Mouse (Mus musculus) limb, embryonic 14.5 days (tissue): Measurements from ENCODE around the gene Dcun1d2. TPM values are rescaled to one million over a fixed set of nuclear protein-coding genes. Genes with fewer than 3 reads are reported as not detected.
A peak's percentile ranks its signal among the peaks of the same experiment; 100 is the strongest.

ENCODE experiments used
- ATAC-seq: fragments of 200-750 bp; cut with Nextera tagmentation; 2 replicates; pipeline ENCODE4 v1.8.0; 2017; ENCODE audit warnings: low read depth, moderate number of reproducible peaks, moderate TSS enrichment; ENCODE audit not compliant: low FRiP score
- DNase-seq: peaks from one replicate; pipeline ENCODE4 v3.0.0-alpha.2; 2015; ENCODE audit warnings: low spot score
- H3K27ac ChIP-seq: fragments of 300-500 bp; sonication (generic); replicated peaks from 2 replicates; pipeline ENCODE4 v1.5.1; 2014; ENCODE audit warnings: low read depth, mild to moderate bottlenecking, low read length, moderate library complexity, mixed read lengths
- H3K27me3 ChIP-seq: fragments of 300-500 bp; sonication (generic); 2 replicates; pipeline ENCODE4 v1.6.1; 2014; ENCODE audit warnings: low read length, mixed read lengths; ENCODE audit not compliant: control insufficient read depth, insufficient read depth
- H3K36me3 ChIP-seq: fragments of 300-500 bp; sonication (generic); 2 replicates; pipeline ENCODE4 v1.6.1; 2014; ENCODE audit warnings: mild to moderate bottlenecking, low read length, moderate library complexity, mixed read lengths; ENCODE audit not compliant: control insufficient read depth, insufficient read depth
- H3K4me1 ChIP-seq: fragments of 300-500 bp; sonication (generic); 2 replicates; pipeline ENCODE4 v1.6.1; 2014; ENCODE audit warnings: antibody characterized with exemption, low read length, mixed read lengths; ENCODE audit not compliant: control insufficient read depth, insufficient read depth
- H3K4me2 ChIP-seq: fragments of 300-500 bp; sonication (generic); replicated peaks from 2 replicates; pipeline ENCODE4 v1.6.1; 2014; ENCODE audit warnings: low read depth, mild to moderate bottlenecking, low read length, moderate library complexity; ENCODE audit not compliant: severe bottlenecking
- H3K4me3 ChIP-seq: fragments of 300-500 bp; sonication (generic); replicated peaks from 2 replicates; pipeline ENCODE4 v1.5.1; 2014; ENCODE audit warnings: low read length
- H3K9ac ChIP-seq: fragments of 300-500 bp; sonication (generic); 2 replicates; pipeline ENCODE4 v1.6.1; 2014; ENCODE audit warnings: mild to moderate bottlenecking, low read depth, low read length, moderate library complexity; ENCODE audit not compliant: severe bottlenecking
- H3K9me3 ChIP-seq: fragments of 300-500 bp; sonication (generic); 2 replicates; pipeline ENCODE4 v1.6.1; 2016; ENCODE audit warnings: low read length; ENCODE audit not compliant: control insufficient read depth
- POLR2A ChIP-seq: fragments of 200-500 bp; IDR thresholded peaks from 2 replicates; pipeline ENCODE4 v1.8.0; 2012; ENCODE audit warnings: inconsistent platforms, mild to moderate bottlenecking, moderate library complexity, borderline replicate concordance; ENCODE audit not compliant: insufficient read depth, insufficient read length; ENCODE audit errors: extremely low read depth
- WGBS: fragments of 180-500 bp; shearing (Covaris S2); extraction: QIAGEN DNeasy Blood & Tissue Kit; methylation state at CpG from one replicate; pipeline ENCODE4 v1.1.7; 2014; 5-methylcytosine and 5-hydroxymethylcytosine counted together
- polyA plus RNA-seq, 2 experiments: library from polyadenylated mRNA; depleted of rRNA in 1 of 2; stranded (reverse) in 1 of 2; unstranded in 1 of 2; fragments of >200 nt; fragmentation: Nextera tagmentation in 1 of 2; extraction: Ambion mirVana in 1 of 2; gene quantifications; 2 replicates each; pipeline versions ENCODE4 v1.2.1 to v1.2.3; 2012 to 2014

The Dcun1d2 gene
- polyA plus RNA-seq, 2 experiments, result 30.5 to 32.5 TPM

DNA sequence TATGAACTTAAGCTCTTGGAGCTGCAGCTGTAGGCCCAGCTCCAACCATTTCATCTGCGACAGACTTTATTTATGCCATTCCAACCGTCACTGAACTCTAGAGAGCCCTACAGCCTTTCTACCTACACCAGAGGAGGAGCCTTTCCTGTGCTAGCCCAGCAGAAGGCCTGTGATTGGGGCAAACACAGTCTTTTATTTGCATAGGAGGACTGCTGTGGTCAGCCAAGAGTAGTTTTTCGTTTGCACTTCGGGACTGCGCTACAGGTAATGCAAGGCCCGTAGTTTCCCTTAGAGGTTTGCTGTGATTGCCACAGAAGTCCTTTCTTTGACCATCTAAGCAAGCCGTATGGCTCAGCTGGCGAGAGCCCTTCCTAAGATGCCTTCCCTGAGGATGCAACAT is 71.5 kb downstream of the Dcun1d2 start:
- no peak overlapping the region for H3K9ac ChIP-seq
- DNase-seq (no peak), ATAC-seq (no peak)
- TF ChIP-seq POLR2A, result no peak
- no peaks in the 10 kb centered on the region for H3K36me3 ChIP-seq
- H3K4me1 ChIP-seq, result peaks cover 12% of the 10 kb centered on the region
- no peak overlapping the region for H3K27ac ChIP-seq
- H3K27me3 ChIP-seq, result no peaks in the 10 kb centered on the region
- H3K4me3 ChIP-seq, result no peak overlapping the region
- H3K4me2 ChIP-seq, result no peak overlapping the region
- no peaks in the 10 kb centered on the region for H3K9me3 ChIP-seq
- 55% methylated on average over 8 of the region's 8 CpGs for WGBS

DNA sequence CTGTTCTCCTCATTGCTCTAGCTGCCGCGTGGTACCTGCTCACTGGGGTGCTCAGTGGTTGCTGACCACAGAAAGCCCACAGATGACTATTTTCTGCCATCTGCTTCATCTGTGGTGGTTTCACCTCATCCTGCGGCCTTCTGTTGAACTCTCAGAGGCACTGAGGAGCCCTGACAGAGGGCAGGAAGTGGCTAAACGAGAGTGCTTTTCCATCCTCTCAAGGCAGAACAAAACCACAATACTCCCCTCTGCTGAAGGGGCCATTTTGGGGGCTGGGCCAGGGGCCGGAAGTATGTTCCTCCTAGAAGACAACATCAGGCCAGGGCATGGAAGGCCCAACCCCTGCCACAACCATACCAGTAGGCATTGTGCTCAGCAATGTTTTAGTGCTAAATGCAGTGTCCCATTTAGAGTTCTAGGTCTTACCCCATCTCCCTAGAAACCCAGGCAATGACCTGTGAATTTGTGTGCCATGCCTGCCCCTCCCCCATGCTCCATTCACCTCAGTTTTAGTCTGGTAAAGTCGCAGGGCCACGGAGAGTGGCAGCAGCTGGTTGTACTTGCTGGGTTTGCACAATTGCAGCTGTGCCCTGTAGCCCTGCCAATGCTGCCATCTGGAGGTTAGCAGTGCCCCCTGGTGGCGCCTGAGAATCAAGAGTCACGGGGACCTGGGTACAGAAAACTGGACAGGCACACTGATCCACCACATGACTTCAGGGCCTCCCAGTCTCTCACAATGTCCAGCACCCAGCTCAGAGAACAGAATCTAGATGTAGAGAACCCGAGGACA is 74.3 kb downstream of the Dcun1d2 start:
- no peak overlapping the region; the same call in 1 of the 2 replicates for H3K4me2 ChIP-seq
- no peak overlapping the region for H3K4me3 ChIP-seq
- DNase-seq (peak; percentile 63), ATAC-seq (peak; percentile 79; the same call in 1 of the 2 replicates)
- TF ChIP-seq POLR2A, result no peak
- H3K4me1 ChIP-seq, result peaks cover 12% of the 10 kb centered on the region
- WGBS, result 22% methylated on average over 10 of the region's 10 CpGs
- no peaks in the 10 kb centered on the region for H3K9me3 ChIP-seq
- H3K9ac ChIP-seq, result no peak overlapping the region
- no peaks in the 10 kb centered on the region for H3K36me3 ChIP-seq
- H3K27ac ChIP-seq, result 0 out of 2 replicates have a peak overlapping the region, but pooled peaks have one; percentile 14
- H3K27me3 ChIP-seq, result no peaks in the 10 kb centered on the region

DNA sequence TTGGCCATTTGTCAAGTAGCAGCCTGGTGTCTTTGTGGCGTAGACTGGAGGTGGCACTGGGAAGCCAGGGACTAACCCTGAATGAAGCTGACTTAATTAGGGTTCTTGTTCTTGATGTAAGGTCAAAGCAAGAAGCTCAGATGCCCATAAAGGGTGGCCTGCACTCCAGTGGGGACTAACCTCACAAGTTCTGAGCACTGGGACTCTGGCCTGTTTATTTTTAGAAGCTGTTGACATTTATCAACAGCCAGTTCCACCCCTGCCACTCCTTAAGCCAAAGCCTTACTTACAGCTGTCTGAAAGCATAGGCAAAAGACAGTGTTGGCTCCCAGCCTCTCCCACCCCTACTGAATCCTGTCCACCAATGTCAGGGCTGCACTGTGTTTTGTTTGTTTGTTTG is 78.2 kb downstream of the Dcun1d2 start:
- no peak for TF ChIP-seq POLR2A
- Histone ChIP-seq H3K4me2 (no peak overlapping the region), H3K36me3 (no peaks in the 10 kb centered on the region), H3K27me3 (no peaks in the 10 kb centered on the region), H3K4me3 (no peak overlapping the region), H3K9ac (no peak overlapping the region), H3K4me1 (peaks cover 12% of the 10 kb centered on the region), H3K9me3 (no peaks in the 10 kb centered on the region), H3K27ac (no peak overlapping the region)
- no peak for DNase-seq
- ATAC-seq, result no peak
- WGBS, result 38% methylated on average over 1 of the region's 1 CpGs

DNA sequence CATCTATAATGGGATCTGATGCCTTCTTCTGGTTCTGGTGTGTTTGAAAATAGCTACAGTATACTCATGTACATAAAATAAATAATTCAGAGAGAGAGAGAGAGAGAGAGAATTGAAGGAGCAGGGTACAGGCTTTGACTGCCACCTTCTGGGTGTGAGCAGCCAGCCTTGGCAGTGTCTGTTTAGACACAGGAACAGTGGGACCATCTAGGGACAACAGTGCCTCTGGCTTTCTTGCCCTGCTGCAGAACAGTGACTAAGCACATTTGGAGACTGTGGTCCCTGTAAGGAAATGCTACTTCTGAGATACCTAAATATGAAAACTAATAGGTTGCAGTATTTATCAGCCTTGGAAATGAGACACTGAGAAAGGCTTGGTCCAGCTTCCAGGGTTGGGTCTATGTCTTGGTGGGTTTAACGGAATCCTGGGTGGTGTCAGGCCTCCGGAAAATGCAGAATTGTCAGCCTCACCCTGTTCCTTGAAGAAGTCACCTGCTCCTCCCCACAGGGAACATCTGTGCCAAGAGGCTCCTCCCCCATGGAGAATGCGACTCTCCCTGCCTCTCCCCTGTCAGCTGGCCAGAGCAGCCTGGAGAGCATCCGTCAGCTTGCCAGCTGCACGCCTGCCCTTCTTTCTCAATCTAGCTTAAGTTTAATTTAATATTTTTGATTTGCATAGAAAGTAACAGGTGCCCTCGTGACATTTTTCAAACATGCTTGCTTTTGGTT is 79.1 kb downstream of the Dcun1d2 start:
- ATAC-seq, result no peak

DNA sequence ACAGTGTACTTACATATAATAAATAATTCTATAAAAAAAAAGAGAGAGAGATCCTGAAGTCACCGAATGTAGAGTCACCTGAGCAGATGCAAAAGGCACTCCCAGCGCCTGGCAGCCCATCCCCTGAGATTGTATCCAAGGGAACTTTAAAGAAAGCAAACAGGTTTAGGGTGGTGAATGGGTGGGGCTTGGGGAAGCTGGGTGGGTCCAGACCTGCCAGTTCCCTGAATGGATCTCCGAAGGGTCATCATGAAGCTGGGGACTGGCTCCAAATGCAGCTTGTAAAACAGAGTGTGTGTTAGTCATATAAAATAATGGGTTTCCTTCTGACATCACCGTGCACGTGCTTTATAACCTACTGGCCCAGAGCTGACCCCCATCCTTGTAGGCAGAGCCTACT is 81.6 kb downstream of the Dcun1d2 start:
- DNase-seq, result no peak
- no peak for TF ChIP-seq POLR2A

More for the DNA sequence above, 79.1 kb downstream of the Dcun1d2 start:
- peaks cover 8% of the 10 kb centered on the region for H3K4me1 ChIP-seq
- H3K27ac ChIP-seq, result no peak overlapping the region
- no peaks in the 10 kb centered on the region for H3K9me3 ChIP-seq
- H3K36me3 ChIP-seq, result no peaks in the 10 kb centered on the region
- no peak for TF ChIP-seq POLR2A
- no peak for DNase-seq
- WGBS, result 32% methylated on average over 6 of the region's 6 CpGs
- no peaks in the 10 kb centered on the region for H3K27me3 ChIP-seq
- no peak overlapping the region for H3K4me3 ChIP-seq
- no peak overlapping the region for H3K9ac ChIP-seq
- no peak overlapping the region for H3K4me2 ChIP-seq

More for the DNA sequence above, 81.6 kb downstream of the Dcun1d2 start:
- H3K9me3 ChIP-seq, result no peaks in the 10 kb centered on the region
- H3K27ac ChIP-seq, result no peak overlapping the region
- no peaks in the 10 kb centered on the region for H3K4me1 ChIP-seq
- WGBS, result 21% methylated on average over 5 of the region's 5 CpGs
- no peak for ATAC-seq
- H3K9ac ChIP-seq, result no peak overlapping the region
- no peaks in the 10 kb centered on the region for H3K36me3 ChIP-seq
- peaks cover 12% of the 10 kb centered on the region for H3K27me3 ChIP-seq
- H3K4me2 ChIP-seq, result no peak overlapping the region
- no peak overlapping the region for H3K4me3 ChIP-seq

Other genes starting within 250 kb of the Dcun1d2 start
- 0.04 and 0.06 TPM in 2 replicates for gene Proz, start 227.2 kb downstream of the Dcun1d2 start, polyA plus RNA-seq (2012; rRNA removed)
- gene Proz, start 227.2 kb downstream of the Dcun1d2 start, polyA plus RNA-seq (2014; fragmentation: Nextera tagmentation; extraction: Ambion mirVana), result 0.18 and 0.39 TPM in 2 replicates
- gene Pcid2, start 182.7 kb downstream of the Dcun1d2 start, polyA plus RNA-seq (2012; rRNA removed), result 35.9 and 40.7 TPM in 2 replicates
- gene Pcid2, start 182.7 kb downstream of the Dcun1d2 start, polyA plus RNA-seq (2014; fragmentation: Nextera tagmentation; extraction: Ambion mirVana), result 34.8 and 39.2 TPM in 2 replicates
- 81.6 and 83.7 TPM in 2 replicates for gene Cul4a, start 182.5 kb downstream of the Dcun1d2 start, polyA plus RNA-seq (2012; rRNA removed)
- gene Cul4a, start 182.5 kb downstream of the Dcun1d2 start, polyA plus RNA-seq (2014; fragmentation: Nextera tagmentation; extraction: Ambion mirVana), result 110 and 115 TPM in 2 replicates
- 300 and 327 TPM in 2 replicates for gene Lamp1, start 129.0 kb downstream of the Dcun1d2 start, polyA plus RNA-seq (2012; rRNA removed)
- gene Lamp1, start 129.0 kb downstream of the Dcun1d2 start, polyA plus RNA-seq (2014; fragmentation: Nextera tagmentation; extraction: Ambion mirVana), result 335 and 337 TPM in 2 replicates
- 9.5 and 11.3 TPM in 2 replicates for gene Grtp1, start 87.5 kb downstream of the Dcun1d2 start, polyA plus RNA-seq (2012; rRNA removed)
- gene Grtp1, start 87.5 kb downstream of the Dcun1d2 start, polyA plus RNA-seq (2014; fragmentation: Nextera tagmentation; extraction: Ambion mirVana), result 15.7 and 16.0 TPM in 2 replicates
- 3.2 and 4.1 TPM in 2 replicates for gene Adprhl1, start 34.0 kb downstream of the Dcun1d2 start, polyA plus RNA-seq (2012; rRNA removed)
- gene Adprhl1, start 34.0 kb downstream of the Dcun1d2 start, polyA plus RNA-seq (2014; fragmentation: Nextera tagmentation; extraction: Ambion mirVana), result 4.3 and 5.0 TPM in 2 replicates
- gene Tmco3, start 59 bp upstream of the Dcun1d2 start, polyA plus RNA-seq (2012; rRNA removed), result 39.4 and 43.6 TPM in 2 replicates
- gene Tmco3, start 59 bp upstream of the Dcun1d2 start, polyA plus RNA-seq (2014; fragmentation: Nextera tagmentation; extraction: Ambion mirVana), result 47.0 and 50.6 TPM in 2 replicates
- 225 and 230 TPM in 2 replicates for gene Tfdp1, start 50.6 kb upstream of the Dcun1d2 start, polyA plus RNA-seq (2012; rRNA removed)
- 162 TPM in 2 replicates for gene Tfdp1, start 50.6 kb upstream of the Dcun1d2 start, polyA plus RNA-seq (2014; fragmentation: Nextera tagmentation; extraction: Ambion mirVana)
- not detected in 2 replicates for gene Atp4b, start 108.7 kb upstream of the Dcun1d2 start, polyA plus RNA-seq (2012; rRNA removed)
- not detected in 2 replicates for gene Atp4b, start 108.7 kb upstream of the Dcun1d2 start, polyA plus RNA-seq (2014; fragmentation: Nextera tagmentation; extraction: Ambion mirVana)
- 0.06 TPM in 2 replicates for gene Grk1, start 117.0 kb upstream of the Dcun1d2 start, polyA plus RNA-seq (2012; rRNA removed)
- gene Grk1, start 117.0 kb upstream of the Dcun1d2 start, polyA plus RNA-seq (2014; fragmentation: Nextera tagmentation; extraction: Ambion mirVana), result 0.03 TPM in 1 of 2 replicates, not detected in the other
- gene Tmem255b, start 147.1 kb upstream of the Dcun1d2 start, polyA plus RNA-seq (2012; rRNA removed), result 0.31 and 0.74 TPM in 2 replicates
- 0.70 and 0.86 TPM in 2 replicates for gene Tmem255b, start 147.1 kb upstream of the Dcun1d2 start, polyA plus RNA-seq (2014; fragmentation: Nextera tagmentation; extraction: Ambion mirVana)
- 44.7 and 48.6 TPM in 2 replicates for gene Gas6, start 206.4 kb upstream of the Dcun1d2 start, polyA plus RNA-seq (2012; rRNA removed)
- 31.1 and 32.7 TPM in 2 replicates for gene Gas6, start 206.4 kb upstream of the Dcun1d2 start, polyA plus RNA-seq (2014; fragmentation: Nextera tagmentation; extraction: Ambion mirVana)